Mouse (Mus musculus): ENCODE measurements around the gene Ptk7. TPM values are rescaled to one million over a fixed set of nuclear protein-coding genes. Genes with fewer than 3 reads are reported as not detected.

The Ptk7 gene
- total RNA-seq (2012; rRNA removed) (2.9 and 4.8 TPM in 2 replicates), total RNA-seq (2014; rRNA removed) (0.11 and 0.14 TPM in 2 replicates), polyA plus RNA-seq (2012; ENCODE audit: insufficient read length, low read depth) (0.20 and 0.29 TPM in 2 replicates)

DNA sequence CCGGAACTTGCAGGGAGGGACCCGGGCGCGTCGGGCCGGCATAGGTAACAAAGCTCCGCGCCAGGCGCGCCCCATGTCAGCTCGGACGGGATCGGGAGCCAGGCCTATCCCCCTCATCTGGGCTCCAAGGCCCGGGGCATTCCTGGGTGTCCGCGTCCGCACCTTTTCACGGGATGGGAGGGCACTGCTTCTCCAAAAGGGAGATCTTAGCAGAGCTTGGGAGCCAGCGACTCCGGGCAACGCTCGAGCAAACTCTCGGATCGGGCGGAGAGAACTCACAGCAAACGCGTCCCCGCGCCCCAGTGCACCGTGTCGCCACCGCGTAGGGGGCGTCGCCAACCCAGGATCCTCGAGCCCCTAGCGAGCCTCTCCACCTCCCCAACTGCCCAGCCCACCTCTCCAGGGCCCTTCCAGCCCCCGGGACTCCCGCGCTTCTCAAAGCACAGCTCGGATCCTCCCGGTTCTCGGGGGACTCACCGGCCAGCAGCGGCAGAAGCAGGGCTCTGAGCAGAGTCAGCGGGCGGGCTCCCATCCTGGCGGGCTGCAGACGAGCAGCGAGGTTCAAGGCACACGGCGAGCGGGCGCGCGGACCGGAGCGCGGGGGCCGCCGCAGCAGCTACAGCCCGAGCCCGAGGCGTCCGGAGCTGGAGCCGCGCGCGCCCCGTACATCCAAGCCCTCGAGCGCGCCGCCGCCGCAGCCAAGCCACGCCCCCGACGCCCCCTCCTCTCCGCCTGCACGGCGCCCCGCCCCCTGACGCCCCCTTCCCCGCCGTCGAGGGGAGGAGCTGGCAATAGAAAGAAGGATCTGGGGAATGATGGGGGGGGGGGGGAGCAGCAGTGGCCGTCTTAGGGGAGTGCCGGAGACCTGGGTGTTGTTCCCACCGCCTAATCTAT, at the start of gene Ptk7:
Gene Ptk7, minus strand, starts transcription at position 714 of the 894 bp plus-strand sequence.
- H3K9ac ChIP-seq (ENCODE audit: insufficient read depth, low read depth): peak within 1 kb of the TSS; percentile 43
- dilution Hi-C loops (cut with MboI; ENCODE audit: extremely low pct_ligation_motif_present, extremely low pct_unique_long_range_greater_than_20kb, low sequenced_read_pairs): no loop called here

GRCm38 (mm10) chr17:46678911-46679310, 49.6 kb upstream of the Ptk7 start:
- H3K4me1 ChIP-seq (ENCODE audit: control insufficient read depth in 1 of 2, insufficient read depth in 2 of 2): peaks cover 12 to 39% of the 10 kb centered on the region in 2 experiments

More for the DNA sequence above, at the start of gene Ptk7:
- Histone ChIP-seq H3K79me2 (replicated peaks; ENCODE audit: control insufficient read depth, extremely low read depth, insufficient read depth, poor library complexity, severe bottlenecking) (no peaks in the 10 kb centered on the region), H3K4me3 (replicated peaks in 1 of 3; ENCODE audit: low read depth in 2 of 3, low read length in 2 of 3, poor library complexity in 1 of 3) (peak within 1 kb of the TSS in 2 of 3 experiments; percentile 6 to 56), H3K36me3 (replicated peaks in 1 of 2; ENCODE audit: control insufficient read depth in 1 of 2, insufficient read depth in 1 of 2, low read length in 1 of 2) (peaks cover 0 to 24% of the 10 kb centered on the region in 2 experiments), H3K4me1 (ENCODE audit: control insufficient read depth in 1 of 2, insufficient read depth in 2 of 2) (peaks cover 12 to 24% of the 10 kb centered on the region in 2 experiments), H3K4me2 (ENCODE audit: insufficient read depth, low read depth, poor library complexity, severe bottlenecking) (peak within 1 kb of the TSS; percentile 66), H3K9me3 (replicated peaks; ENCODE audit: low read length) (no peaks in the 10 kb centered on the region), H3K27me3 (replicated peaks) (no peaks in the 10 kb centered on the region), H3K27ac (ENCODE audit: insufficient read depth, low read depth) (no peak within 1 kb of the TSS)
- in situ Hi-C loops (cut with MboI; ENCODE audit: low pct_ligation_motif_present, low pct_unique_long_range_greater_than_20kb, low sequenced_read_pairs): no loop called here
- DNase-seq (ENCODE audit: extremely low read depth): no peak
- TF ChIP-seq SMC3 (IDR thresholded peaks at IDR 0.05; ENCODE audit: low read depth, low read length) (no peak), ELF1 (IDR thresholded peaks at IDR 0.05; ENCODE audit: low read depth, low read length) (no peak), POLR2AphosphoS2 (IDR thresholded peaks at IDR 0.05; ENCODE audit: low read depth, low read length) (no peak), RAD21 (IDR thresholded peaks at IDR 0.05; ENCODE audit: low read depth, low read length) (no peak), NELFE (IDR thresholded peaks at IDR 0.05; ENCODE audit: low read depth, low read length) (no peak), MEF2A (IDR thresholded peaks at IDR 0.05; ENCODE audit: borderline replicate concordance, low read depth, low read length) (no peak), ETS1 (conservative IDR thresholded peaks at IDR 0.05; ENCODE audit: low read depth, low read length) (no peak), IRF4 (IDR thresholded peaks at IDR 0.05; ENCODE audit: low read depth, low read length) (no peak), GABPA (IDR thresholded peaks at IDR 0.05; ENCODE audit: insufficient replicate concordance, low read depth, low read length) (no peak), BHLHE40 (IDR thresholded peaks at IDR 0.05; ENCODE audit: low read depth, low read length) (no peak), TCF12 (IDR thresholded peaks at IDR 0.05; ENCODE audit: low read depth, low read length) (no peak; the same call in 1 of the 2 replicates), SIN3A (IDR thresholded peaks at IDR 0.05; ENCODE audit: low read length) (no peak), UBTF (IDR thresholded peaks at IDR 0.05; ENCODE audit: low read depth, low read length) (no peak), EP300 (IDR thresholded peaks at IDR 0.05; ENCODE audit: low read length) (no peak), RCOR1 (conservative IDR thresholded peaks at IDR 0.05; ENCODE audit: low read depth, low read length) (no peak), MAX (IDR thresholded peaks at IDR 0.05; ENCODE audit: low read length) (no peak), NRF1 (IDR thresholded peaks at IDR 0.05; ENCODE audit: low read depth, low read length) (no peak), ZNF384 (IDR thresholded peaks at IDR 0.05; ENCODE audit: low read depth, low read length) (no peak), CHD1 (IDR thresholded peaks at IDR 0.05; ENCODE audit: low read depth, low read length) (no peak)

More at GRCm38 (mm10) chr17:46678911-46679310, 49.6 kb upstream of the Ptk7 start:
- no peak for DNase-seq (ENCODE audit: extremely low read depth)
- no peaks in the 10 kb centered on the region for H3K27me3 ChIP-seq (replicated peaks)
- H3K79me2 ChIP-seq (replicated peaks; ENCODE audit: control insufficient read depth, extremely low read depth, insufficient read depth, poor library complexity, severe bottlenecking): peaks cover 29% of the 10 kb centered on the region
- peaks cover 53 to 65% of the 10 kb centered on the region in 2 experiments for H3K36me3 ChIP-seq (replicated peaks in 1 of 2; ENCODE audit: control insufficient read depth in 1 of 2, insufficient read depth in 1 of 2, low read length in 1 of 2)
- TF ChIP-seq UBTF (IDR thresholded peaks at IDR 0.05; ENCODE audit: low read depth, low read length) (no peak), ZNF384 (IDR thresholded peaks at IDR 0.05; ENCODE audit: low read depth, low read length) (no peak), GABPA (IDR thresholded peaks at IDR 0.05; ENCODE audit: insufficient replicate concordance, low read depth, low read length) (no peak), CHD2 (IDR thresholded peaks at IDR 0.05; ENCODE audit: low read length) (no peak), CTCF (conservative IDR thresholded peaks at IDR 0.05 in 1 of 2, IDR thresholded peaks at IDR 0.05 in 1 of 2; ENCODE audit: low read depth in 2 of 2, low read length in 2 of 2) (no peak), ELF1 (IDR thresholded peaks at IDR 0.05; ENCODE audit: low read depth, low read length) (no peak)
- no peaks in the 10 kb centered on the region for H3K9me3 ChIP-seq (replicated peaks; ENCODE audit: low read length)
- H3K27ac ChIP-seq (ENCODE audit: insufficient read depth, low read depth): no peak overlapping the region
- in situ Hi-C loops (cut with MboI; ENCODE audit: low pct_ligation_motif_present, low pct_unique_long_range_greater_than_20kb, low sequenced_read_pairs) (no loop called here), dilution Hi-C loops (cut with MboI; ENCODE audit: extremely low pct_ligation_motif_present, extremely low pct_unique_long_range_greater_than_20kb, low sequenced_read_pairs) (no loop called here)
- peak overlapping the region; percentile 99; the same call in 1 of the 2 replicates for H3K9ac ChIP-seq (ENCODE audit: insufficient read depth, low read depth)
- peak overlapping the region; percentile 81 for H3K4me2 ChIP-seq (ENCODE audit: insufficient read depth, low read depth, poor library complexity, severe bottlenecking)
- H3K4me3 ChIP-seq (replicated peaks in 1 of 3; ENCODE audit: low read depth in 2 of 3, low read length in 2 of 3, poor library complexity in 1 of 3): no peak overlapping the region
